Mouse (Mus musculus): ENCODE data around the gene Osgep. TPM values are rescaled to one million over a fixed set of nuclear protein-coding genes. Genes with fewer than 3 reads are reported as not detected.
"Not testable (repeated sequence)": the region's sequence is repeated elsewhere in the genome, so short reads cannot be mapped to it uniquely, and the experiment has no call there.

Osgep gene
- polyA plus RNA-seq, 1 experiment from 2014 or later = 130 TPM

DNA sequence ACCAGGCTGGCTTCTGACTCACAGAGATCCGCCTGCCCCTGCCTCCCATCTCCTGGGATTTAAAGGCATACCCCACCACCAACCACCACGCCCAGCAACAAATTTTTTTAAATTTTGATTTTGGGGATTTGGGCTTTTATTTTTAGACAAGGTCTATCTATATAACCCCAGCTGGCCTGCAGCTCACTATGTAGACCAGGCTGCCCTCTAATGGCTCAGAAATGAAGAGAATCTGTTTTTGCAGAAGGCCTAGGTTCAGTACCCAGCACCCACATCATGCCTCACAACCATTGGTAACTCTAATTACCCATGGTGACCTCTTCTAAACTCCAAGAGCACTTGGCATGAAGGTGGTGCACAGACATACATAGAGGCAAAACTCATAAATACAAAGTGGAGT lies 53.4 kb downstream of the Osgep start:
- Histone ChIP-seq H3K9me3 (replicated peaks; ENCODE audit: control insufficient read depth, low read length) (no peaks in the 10 kb centered on the region), H3K27ac (ENCODE audit: low read length) (no peak overlapping the region), H3K36me3 (ENCODE audit: control insufficient read depth, insufficient read depth, low read length) (no peaks in the 10 kb centered on the region), H3K27me3 (ENCODE audit: control insufficient read depth, insufficient read depth, low read length) (no peaks in the 10 kb centered on the region), H3K4me1 (ENCODE audit: control insufficient read depth, insufficient read depth, low read length) (0 out of 2 replicates have a peak, but pooled peaks cover 3% of the 10 kb centered on the region), H3K4me2 (ENCODE audit: low read depth, low read length) (no peak overlapping the region), H3K9ac (ENCODE audit: low read length) (no peak overlapping the region), H3K4me3 (replicated peaks; ENCODE audit: low read length) (no peak overlapping the region)
- 86% methylated on average over 2 of the region's 2 CpGs for WGBS
- no peak for ATAC-seq (ENCODE audit: insufficient read depth, low FRiP score)

DNA sequence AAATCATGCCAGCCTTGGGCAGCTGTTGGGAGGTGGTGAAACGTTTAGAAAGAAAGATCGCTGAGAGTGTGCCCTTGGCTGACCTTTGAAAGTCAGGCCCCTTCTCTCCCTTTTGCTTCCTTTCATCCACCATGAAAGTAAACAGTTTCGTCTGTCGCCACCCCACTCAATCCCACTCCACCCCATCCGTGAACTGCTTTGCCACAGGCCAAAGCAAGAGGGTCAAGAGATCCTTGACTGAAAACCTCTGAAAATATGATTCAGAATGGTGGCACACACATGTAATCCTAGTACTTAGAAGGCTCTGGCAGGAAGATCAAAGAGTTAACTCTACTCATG lies 53.9 kb downstream of the Osgep start:
- Histone ChIP-seq H3K9ac (ENCODE audit: low read length) (peak overlapping the region; percentile 79), H3K4me2 (ENCODE audit: low read depth, low read length) (peak overlapping the region; percentile 66), H3K27ac (ENCODE audit: low read length) (peak overlapping the region; percentile 87; the same call in 1 of the 2 replicates), H3K4me1 (ENCODE audit: control insufficient read depth, insufficient read depth, low read length) (0 out of 2 replicates have a peak, but pooled peaks cover 3% of the 10 kb centered on the region), H3K9me3 (replicated peaks; ENCODE audit: control insufficient read depth, low read length) (no peaks in the 10 kb centered on the region), H3K27me3 (ENCODE audit: control insufficient read depth, insufficient read depth, low read length) (no peaks in the 10 kb centered on the region), H3K36me3 (ENCODE audit: control insufficient read depth, insufficient read depth, low read length) (no peaks in the 10 kb centered on the region), H3K4me3 (replicated peaks; ENCODE audit: low read length) (peak overlapping the region; percentile 68)
- 18% methylated on average over 5 of the region's 5 CpGs for WGBS
- ATAC-seq (ENCODE audit: insufficient read depth, low FRiP score) = peak; percentile 30

DNA sequence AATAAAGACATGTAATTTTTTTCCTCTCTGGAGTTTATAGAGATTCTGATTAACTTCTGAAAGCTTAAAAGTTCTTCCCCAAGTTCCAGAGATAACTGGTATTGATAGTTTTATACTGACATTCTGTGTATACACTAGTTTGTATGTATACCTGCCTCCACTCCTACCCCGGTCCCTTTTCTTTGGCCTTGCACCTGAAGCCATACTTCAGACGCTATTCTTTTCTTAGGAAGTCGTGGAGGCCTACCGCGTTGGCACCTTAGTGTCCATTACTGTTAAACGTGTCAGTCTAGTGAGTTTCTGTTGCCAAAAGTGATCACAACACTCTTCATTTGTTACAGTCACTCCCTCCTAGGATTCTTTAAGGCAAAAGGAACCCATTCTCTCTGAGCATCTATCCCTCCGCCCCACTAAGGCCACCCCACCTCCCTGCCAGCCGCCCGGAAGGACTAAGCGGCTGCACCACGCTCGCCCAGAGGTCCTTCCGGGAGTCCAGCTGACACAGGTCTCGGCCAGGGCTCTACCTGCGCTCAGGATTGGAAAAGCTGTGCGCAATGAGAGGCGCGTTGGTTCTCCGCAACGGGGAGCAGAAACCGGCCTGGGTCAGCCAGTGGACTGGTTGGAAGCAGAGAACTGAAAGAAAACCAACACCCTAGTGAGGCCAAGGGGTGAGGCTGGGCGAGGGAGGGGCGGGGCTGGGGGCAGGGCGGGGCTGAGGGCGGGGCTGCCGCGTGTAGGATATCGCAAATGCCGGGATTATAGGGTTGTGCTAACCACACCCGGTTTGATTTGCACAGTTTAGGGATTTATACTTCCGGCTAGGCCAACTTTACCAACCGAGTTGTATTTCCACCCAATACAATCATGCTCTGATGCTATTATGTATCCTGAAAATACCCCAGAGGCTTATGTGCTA lies 54.5 kb downstream of the Osgep start, which contains the start of gene Tep1:
Gene Tep1, minus strand, starts transcription at position 672 of the 916 bp plus-strand sequence.
- 0 out of 2 replicates have a peak, but pooled peaks cover 3% of the 10 kb centered on the region for H3K4me1 ChIP-seq (ENCODE audit: control insufficient read depth, insufficient read depth, low read length)
- WGBS = 5% methylated on average over 32 of the region's 32 CpGs
- no peaks in the 10 kb centered on the region for H3K27me3 ChIP-seq (ENCODE audit: control insufficient read depth, insufficient read depth, low read length)
- H3K9ac ChIP-seq (ENCODE audit: low read length) = peak within 1 kb of the TSS; percentile 79
- H3K4me3 ChIP-seq (replicated peaks; ENCODE audit: low read length) = peak within 1 kb of the TSS; percentile 68
- H3K9me3 ChIP-seq (replicated peaks; ENCODE audit: control insufficient read depth, low read length) = no peaks in the 10 kb centered on the region
- H3K4me2 ChIP-seq (ENCODE audit: low read depth, low read length) = peak within 1 kb of the TSS; percentile 66
- ATAC-seq (ENCODE audit: insufficient read depth, low FRiP score) = peak; percentile 91
- H3K36me3 ChIP-seq (ENCODE audit: control insufficient read depth, insufficient read depth, low read length) = no peaks in the 10 kb centered on the region; the same call in 1 of the 2 replicates
- peak within 1 kb of the TSS; percentile 87 for H3K27ac ChIP-seq (ENCODE audit: low read length)

DNA sequence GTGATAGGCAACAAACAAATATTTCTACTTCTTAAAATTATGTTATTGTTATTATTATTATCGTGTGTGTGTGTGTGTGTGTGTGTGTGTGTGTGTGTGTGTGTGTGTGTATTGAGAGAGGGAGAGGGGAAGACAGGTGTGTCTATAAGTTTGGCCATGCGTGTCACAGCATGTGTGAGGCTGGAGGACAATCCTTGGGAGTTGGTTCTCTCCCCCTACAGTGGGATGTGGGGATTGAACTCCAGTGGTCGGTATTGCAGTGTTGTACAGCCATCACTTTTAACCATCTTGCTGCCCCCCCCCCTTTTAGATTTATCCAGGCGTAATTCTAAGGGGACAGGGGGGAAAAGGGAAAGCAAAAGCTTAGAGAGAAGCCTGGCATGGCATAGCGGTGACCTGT lies 56.0 kb downstream of the Osgep start:
- H3K36me3 ChIP-seq (ENCODE audit: control insufficient read depth, insufficient read depth, low read length) = no peaks in the 10 kb centered on the region; the same call in 1 of the 2 replicates
- 91% methylated on average over 5 of the region's 5 CpGs for WGBS
- H3K4me1 ChIP-seq (ENCODE audit: control insufficient read depth, insufficient read depth, low read length) = 0 out of 2 replicates have a peak, but pooled peaks cover 3% of the 10 kb centered on the region

DNA sequence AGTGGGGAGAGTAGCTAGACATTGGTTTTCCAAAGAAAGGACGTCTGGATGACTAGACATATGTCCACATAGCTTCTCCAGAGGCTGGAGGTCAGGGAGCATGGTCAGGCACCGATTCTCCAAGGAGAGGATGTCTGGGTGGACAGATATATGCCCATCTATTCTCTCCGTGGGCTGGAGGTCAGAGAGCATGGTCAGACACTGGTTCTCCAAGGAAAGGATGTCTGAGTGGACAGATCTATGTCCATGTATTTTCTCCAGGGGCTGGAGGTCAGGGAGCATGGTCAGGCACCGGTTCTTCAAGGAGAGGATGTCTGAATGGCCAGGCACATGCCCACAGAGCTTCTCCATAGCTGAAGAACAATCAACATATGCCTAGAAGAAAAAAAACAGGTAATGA lies 56.5 kb downstream of the Osgep start:
- Histone ChIP-seq H3K9ac (ENCODE audit: low read length) (no peak overlapping the region), H3K4me1 (ENCODE audit: control insufficient read depth, insufficient read depth, low read length) (0 out of 2 replicates have a peak, but pooled peaks cover 3% of the 10 kb centered on the region), H3K9me3 (replicated peaks; ENCODE audit: control insufficient read depth, low read length) (no peaks in the 10 kb centered on the region), H3K36me3 (ENCODE audit: control insufficient read depth, insufficient read depth, low read length) (no peaks in the 10 kb centered on the region; the same call in 1 of the 2 replicates), H3K4me3 (replicated peaks; ENCODE audit: low read length) (no peak overlapping the region), H3K27ac (ENCODE audit: low read length) (no peak overlapping the region), H3K4me2 (ENCODE audit: low read depth, low read length) (no peak overlapping the region), H3K27me3 (ENCODE audit: control insufficient read depth, insufficient read depth, low read length) (no peaks in the 10 kb centered on the region)
- no peak for ATAC-seq (ENCODE audit: insufficient read depth, low FRiP score)
- WGBS = 72% methylated on average over 4 of the region's 4 CpGs

More for the DNA sequence above, 56.0 kb downstream of the Osgep start:
- no peaks in the 10 kb centered on the region for H3K27me3 ChIP-seq (ENCODE audit: control insufficient read depth, insufficient read depth, low read length)
- ATAC-seq (ENCODE audit: insufficient read depth, low FRiP score) = no peak
- no peak overlapping the region for H3K9ac ChIP-seq (ENCODE audit: low read length)
- H3K9me3 ChIP-seq (replicated peaks; ENCODE audit: control insufficient read depth, low read length) = no peaks in the 10 kb centered on the region
- H3K4me2 ChIP-seq (ENCODE audit: low read depth, low read length) = no peak overlapping the region
- H3K27ac ChIP-seq (ENCODE audit: low read length) = no peak overlapping the region
- H3K4me3 ChIP-seq (replicated peaks; ENCODE audit: low read length) = no peak overlapping the region

DNA sequence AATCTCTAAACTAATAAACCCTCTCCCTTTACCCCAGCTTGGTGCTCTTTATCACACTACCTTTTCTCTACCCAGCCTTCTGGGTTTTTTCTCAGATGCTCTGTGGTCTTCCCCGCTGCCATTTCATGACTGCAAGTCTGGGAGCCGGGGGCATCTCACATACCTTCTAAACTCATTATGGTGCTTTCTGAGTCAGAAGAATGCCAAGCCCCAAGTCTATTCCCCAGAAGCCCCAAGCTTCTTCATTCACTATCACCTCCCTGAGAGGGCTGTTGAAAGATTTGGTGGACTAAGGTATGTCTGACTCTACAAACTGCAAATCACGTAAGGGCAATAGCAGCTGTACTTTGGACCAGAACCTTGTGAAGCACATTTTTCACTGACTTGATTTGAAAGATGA lies 57.7 kb downstream of the Osgep start:
- H3K4me2 ChIP-seq (ENCODE audit: low read depth, low read length) = no peak overlapping the region
- H3K27me3 ChIP-seq (ENCODE audit: control insufficient read depth, insufficient read depth, low read length) = no peaks in the 10 kb centered on the region
- no peak overlapping the region for H3K9ac ChIP-seq (ENCODE audit: low read length)
- H3K27ac ChIP-seq (ENCODE audit: low read length) = no peak overlapping the region
- H3K9me3 ChIP-seq (replicated peaks; ENCODE audit: control insufficient read depth, low read length) = no peaks in the 10 kb centered on the region
- no peak overlapping the region for H3K4me3 ChIP-seq (replicated peaks; ENCODE audit: low read length)
- no peak for ATAC-seq (ENCODE audit: insufficient read depth, low FRiP score)
- 0 out of 2 replicates have a peak, but pooled peaks cover 3% of the 10 kb centered on the region for H3K4me1 ChIP-seq (ENCODE audit: control insufficient read depth, insufficient read depth, low read length)
- no peaks in the 10 kb centered on the region; the same call in 1 of the 2 replicates for H3K36me3 ChIP-seq (ENCODE audit: control insufficient read depth, insufficient read depth, low read length)
- 91% methylated on average over 3 of the region's 3 CpGs for WGBS

DNA sequence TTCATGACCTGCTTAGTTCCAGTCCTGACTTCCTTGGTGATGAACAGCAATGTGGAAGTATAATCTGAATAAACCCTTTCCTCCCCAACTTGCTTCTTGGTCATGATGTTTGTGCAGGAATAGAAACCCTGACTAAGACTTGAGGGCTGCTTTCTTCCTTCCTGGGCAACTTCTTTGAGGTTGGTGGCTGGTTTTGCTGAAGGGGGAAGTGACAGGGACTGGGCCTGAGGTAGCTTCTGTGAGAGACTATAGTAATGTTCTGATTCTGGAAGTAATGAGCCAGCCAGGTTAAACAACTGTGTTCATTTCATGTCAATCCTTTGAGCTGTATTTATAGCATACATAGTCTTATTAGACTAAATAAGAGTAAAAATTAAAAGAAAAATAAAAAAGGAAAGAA lies 59.7 kb downstream of the Osgep start:
- not testable (repeated sequence) for H3K4me2 ChIP-seq (ENCODE audit: low read depth, low read length); ATAC-seq (ENCODE audit: insufficient read depth, low FRiP score); H3K4me1 ChIP-seq (ENCODE audit: control insufficient read depth, insufficient read depth, low read length); H3K9me3 ChIP-seq (replicated peaks; ENCODE audit: control insufficient read depth, low read length); H3K27ac ChIP-seq (ENCODE audit: low read length); H3K36me3 ChIP-seq (ENCODE audit: control insufficient read depth, insufficient read depth, low read length); H3K9ac ChIP-seq (ENCODE audit: low read length); H3K4me3 ChIP-seq (replicated peaks; ENCODE audit: low read length); H3K27me3 ChIP-seq (ENCODE audit: control insufficient read depth, insufficient read depth, low read length)

DNA sequence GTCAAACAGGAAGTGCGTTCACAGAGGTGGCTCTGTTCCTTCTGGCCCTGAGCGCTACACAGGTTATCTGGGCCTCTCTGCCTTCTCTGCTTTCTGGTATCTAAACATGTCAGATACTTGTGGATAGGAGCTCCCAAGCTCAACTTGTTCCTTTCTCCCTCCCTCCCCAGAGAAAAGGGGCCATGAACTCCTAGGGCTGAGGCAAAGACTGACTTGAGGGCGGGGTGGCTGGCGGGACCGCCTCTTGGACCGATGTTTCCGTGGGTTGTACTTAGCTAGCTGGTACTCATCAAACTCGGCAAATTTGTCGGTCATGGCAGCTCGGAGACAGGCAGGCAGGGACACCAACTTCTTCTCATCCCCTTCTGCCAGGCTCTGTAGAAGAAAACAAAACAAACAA lies 62.1 kb downstream of the Osgep start:
- ATAC-seq (ENCODE audit: insufficient read depth, low FRiP score) = no peak
- no peaks in the 10 kb centered on the region for H3K4me1 ChIP-seq (ENCODE audit: control insufficient read depth, insufficient read depth, low read length)
- H3K27me3 ChIP-seq (ENCODE audit: control insufficient read depth, insufficient read depth, low read length) = no peaks in the 10 kb centered on the region
- no peak overlapping the region for H3K4me3 ChIP-seq (replicated peaks; ENCODE audit: low read length)
- peaks cover 5% of the 10 kb centered on the region for H3K36me3 ChIP-seq (ENCODE audit: control insufficient read depth, insufficient read depth, low read length)
- WGBS = 90% methylated on average over 10 of the region's 10 CpGs
- H3K9ac ChIP-seq (ENCODE audit: low read length) = no peak overlapping the region
- H3K4me2 ChIP-seq (ENCODE audit: low read depth, low read length) = no peak overlapping the region
- H3K27ac ChIP-seq (ENCODE audit: low read length) = no peak overlapping the region
- 0 out of 2 replicates have a peak, but pooled peaks cover 3% of the 10 kb centered on the region for H3K9me3 ChIP-seq (replicated peaks; ENCODE audit: control insufficient read depth, low read length)

All from stomach, embryonic 16.5 days (tissue).